Mouse (Mus musculus) intestine, embryonic 15.5 days (tissue): ENCODE measurements around the gene Prg3. TPM values are rescaled to one million over a fixed set of nuclear protein-coding genes. Genes with fewer than 3 reads are reported as not detected.

ENCODE experiments used
- ATAC-seq: fragments of 200-750 bp; cut with Nextera tagmentation; 2 replicates; pipeline ENCODE4 v1.8.0; 2017; ENCODE audit warnings: moderate TSS enrichment, moderate library complexity
- H3K27ac ChIP-seq: fragments of 300-500 bp; sonication (generic); 2 replicates; pipeline ENCODE4 v1.5.1; 2015; ENCODE audit warnings: mild to moderate bottlenecking, inconsistent platforms
- H3K27me3 ChIP-seq: fragments of 300-500 bp; sonication (generic); replicated peaks from 2 replicates; pipeline ENCODE4 v1.6.1; 2015; ENCODE audit warnings: inconsistent platforms
- H3K36me3 ChIP-seq: fragments of 300-500 bp; sonication (generic); 2 replicates; pipeline ENCODE4 v1.6.1; 2015; ENCODE audit warnings: inconsistent platforms
- H3K4me1 ChIP-seq: fragments of 300-500 bp; sonication (generic); replicated peaks from 2 replicates; pipeline ENCODE4 v1.6.1; 2015; ENCODE audit warnings: inconsistent platforms
- H3K4me2 ChIP-seq: fragments of 300-500 bp; sonication (generic); replicated peaks from 2 replicates; pipeline ENCODE4 v1.6.1; 2015; ENCODE audit warnings: mild to moderate bottlenecking, inconsistent platforms
- H3K4me3 ChIP-seq: fragments of 300-500 bp; sonication (generic); replicated peaks from 2 replicates; pipeline ENCODE4 v1.5.1; 2015; ENCODE audit warnings: inconsistent platforms
- H3K9ac ChIP-seq: fragments of 300-500 bp; sonication (generic); 2 replicates; pipeline ENCODE4 v1.6.1; 2015; ENCODE audit warnings: inconsistent platforms
- H3K9me3 ChIP-seq: fragments of 300-500 bp; sonication (generic); 2 replicates; pipeline ENCODE4 v1.6.1; 2016; ENCODE audit warnings: inconsistent platforms
- WGBS: fragments of 180-500 bp; shearing (Covaris S2); methylation state at CpG from one replicate; pipeline ENCODE4 v1.1.7; 2015; 5-methylcytosine and 5-hydroxymethylcytosine counted together
- polyA plus RNA-seq: library from polyadenylated mRNA; unstranded; fragments of >200 nt; fragmentation: Nextera tagmentation; extraction: Ambion mirVana; gene quantifications from 2 replicates; pipeline ENCODE4 v1.2.1, GENCODE M21; 2015

The Prg3 gene
- polyA plus RNA-seq, 1 experiment from 2014 or later: not detected

DNA sequence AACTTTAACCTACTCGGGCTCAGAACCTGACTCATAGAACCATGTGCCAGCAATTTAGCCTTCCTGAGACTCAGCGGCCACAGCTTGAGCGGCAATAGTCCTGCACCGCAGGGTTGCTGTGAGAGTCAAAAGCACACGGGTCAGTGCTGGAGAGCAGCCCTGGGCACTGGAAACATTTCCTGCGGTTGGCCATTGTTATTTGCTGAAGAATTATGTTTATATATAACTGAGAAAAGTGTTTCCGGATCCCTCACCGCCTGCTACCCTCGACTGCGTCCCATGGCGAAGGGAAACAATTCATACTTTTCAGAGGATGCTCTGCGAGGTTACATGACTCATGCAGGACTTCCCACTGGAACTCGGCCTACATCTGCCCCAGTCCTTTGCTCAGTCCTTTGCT, 13.5 kb downstream of the Prg3 start:
- no peaks in the 10 kb centered on the region for H3K36me3 ChIP-seq
- no peak for ATAC-seq
- H3K27ac ChIP-seq: no peak overlapping the region
- no peaks in the 10 kb centered on the region for H3K4me1 ChIP-seq
- WGBS: 57% methylated on average over 13 of the region's 13 CpGs
- H3K4me2 ChIP-seq: no peak overlapping the region
- no peak overlapping the region for H3K4me3 ChIP-seq
- H3K9me3 ChIP-seq: no peaks in the 10 kb centered on the region
- no peaks in the 10 kb centered on the region for H3K27me3 ChIP-seq
- H3K9ac ChIP-seq: no peak overlapping the region

DNA sequence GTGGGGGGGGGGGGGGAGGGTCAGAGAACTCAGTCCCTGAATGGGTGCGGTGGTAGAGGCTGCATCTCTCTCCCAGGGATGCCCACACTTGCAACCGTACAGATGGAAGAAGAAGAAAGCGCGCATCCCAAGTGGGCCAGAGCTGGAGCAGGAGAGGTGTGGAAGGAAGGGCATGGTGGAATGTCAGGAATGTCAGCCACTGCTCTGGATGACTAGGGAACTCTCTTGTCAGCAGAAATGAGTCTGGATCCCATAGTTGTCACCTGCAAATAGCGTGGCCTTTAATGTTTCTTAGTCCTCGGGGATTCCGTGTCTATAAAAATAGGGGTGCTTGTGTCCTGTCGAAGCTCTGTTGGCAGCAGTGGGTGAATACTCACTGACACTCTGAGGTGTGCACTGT, 14.6 kb downstream of the Prg3 start:
- H3K4me3 ChIP-seq: no peak overlapping the region
- H3K9ac ChIP-seq: no peak overlapping the region
- H3K4me2 ChIP-seq: no peak overlapping the region
- H3K27me3 ChIP-seq: no peaks in the 10 kb centered on the region
- no peak overlapping the region for H3K27ac ChIP-seq
- H3K9me3 ChIP-seq: no peaks in the 10 kb centered on the region
- no peak for ATAC-seq
- no peaks in the 10 kb centered on the region for H3K36me3 ChIP-seq
- 62% methylated on average over 8 of the region's 8 CpGs for WGBS
- H3K4me1 ChIP-seq: no peaks in the 10 kb centered on the region

GRCm38 (mm10) chr2:85004341-85004740, 16.3 kb downstream of the Prg3 start:
- Histone ChIP-seq H3K4me2 (no peak overlapping the region), H3K27ac (no peak overlapping the region), H3K4me1 (0 out of 2 replicates have a peak, but pooled peaks cover 2% of the 10 kb centered on the region), H3K9me3 (no peaks in the 10 kb centered on the region), H3K36me3 (no peaks in the 10 kb centered on the region), H3K9ac (no peak overlapping the region), H3K4me3 (no peak overlapping the region), H3K27me3 (no peaks in the 10 kb centered on the region)
- 83% methylated on average over 4 of the region's 4 CpGs for WGBS
- no peak for ATAC-seq

DNA sequence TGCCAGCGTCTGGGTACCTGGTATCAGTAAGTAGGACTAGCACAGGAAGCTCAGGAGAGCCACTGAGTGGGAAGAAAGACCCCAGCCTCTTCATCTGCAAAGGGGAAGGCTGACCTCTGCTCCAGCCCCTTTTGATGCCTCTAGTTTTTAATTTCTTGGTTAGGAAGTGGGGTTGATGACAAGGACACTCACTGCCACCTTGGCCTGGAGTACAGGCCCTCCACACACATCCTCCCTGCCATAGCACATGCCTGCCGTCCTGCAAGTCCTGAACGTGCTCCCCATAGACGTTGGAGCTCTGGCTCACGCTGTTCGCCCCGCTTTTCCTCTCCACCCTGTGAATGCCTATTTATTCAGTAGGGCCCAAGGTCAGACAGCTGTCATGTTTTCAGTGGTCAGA, 18.6 kb downstream of the Prg3 start:
- 86% methylated on average over 7 of the region's 7 CpGs for WGBS
- no peak overlapping the region for H3K4me2 ChIP-seq
- no peak overlapping the region for H3K9ac ChIP-seq
- no peaks in the 10 kb centered on the region for H3K36me3 ChIP-seq
- no peaks in the 10 kb centered on the region for H3K27me3 ChIP-seq
- H3K4me3 ChIP-seq: no peak overlapping the region
- ATAC-seq: no peak
- no peaks in the 10 kb centered on the region for H3K9me3 ChIP-seq
- H3K27ac ChIP-seq: no peak overlapping the region
- peaks cover 11% of the 10 kb centered on the region; the same call in 1 of the 2 replicates for H3K4me1 ChIP-seq

DNA sequence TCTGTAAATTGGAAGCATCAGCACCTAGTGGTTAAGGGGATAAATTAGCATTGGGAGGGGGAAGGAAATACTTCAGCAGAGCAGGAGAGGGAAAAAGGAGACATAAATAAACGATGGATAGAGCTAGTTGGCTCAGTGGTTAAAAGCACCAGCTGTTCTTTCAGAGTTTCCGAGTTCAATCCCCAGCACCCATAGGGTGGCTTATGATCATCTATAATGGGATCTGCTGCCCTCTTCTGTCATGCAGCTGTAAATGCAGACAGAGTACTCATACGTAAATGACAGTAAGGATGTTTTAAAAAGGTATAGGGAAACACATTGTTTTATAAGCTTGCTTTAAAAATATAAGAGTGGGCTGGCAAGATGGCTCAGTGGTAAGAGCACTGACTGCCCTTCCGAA, 19.7 kb downstream of the Prg3 start:
- Histone ChIP-seq H3K9me3 (no peaks in the 10 kb centered on the region), H3K36me3 (no peaks in the 10 kb centered on the region), H3K27ac (no peak overlapping the region), H3K4me1 (peaks cover 18% of the 10 kb centered on the region), H3K4me2 (no peak overlapping the region), H3K9ac (no peak overlapping the region), H3K4me3 (no peak overlapping the region), H3K27me3 (no peaks in the 10 kb centered on the region)
- no peak for ATAC-seq
- WGBS: 24% methylated on average over 4 of the region's 4 CpGs

GRCm38 (mm10) chr2:85009212-85009611, 21.2 kb downstream of the Prg3 start:
- Histone ChIP-seq H3K9ac (no peak overlapping the region), H3K4me3 (no peak overlapping the region), H3K9me3 (no peaks in the 10 kb centered on the region), H3K27me3 (no peaks in the 10 kb centered on the region), H3K27ac (peak overlapping the region; percentile 64), H3K36me3 (no peaks in the 10 kb centered on the region), H3K4me1 (peaks cover 18% of the 10 kb centered on the region), H3K4me2 (no peak overlapping the region; the same call in 1 of the 2 replicates)
- WGBS: 39% methylated on average over 2 of the region's 2 CpGs
- peak; percentile 83 for ATAC-seq

DNA sequence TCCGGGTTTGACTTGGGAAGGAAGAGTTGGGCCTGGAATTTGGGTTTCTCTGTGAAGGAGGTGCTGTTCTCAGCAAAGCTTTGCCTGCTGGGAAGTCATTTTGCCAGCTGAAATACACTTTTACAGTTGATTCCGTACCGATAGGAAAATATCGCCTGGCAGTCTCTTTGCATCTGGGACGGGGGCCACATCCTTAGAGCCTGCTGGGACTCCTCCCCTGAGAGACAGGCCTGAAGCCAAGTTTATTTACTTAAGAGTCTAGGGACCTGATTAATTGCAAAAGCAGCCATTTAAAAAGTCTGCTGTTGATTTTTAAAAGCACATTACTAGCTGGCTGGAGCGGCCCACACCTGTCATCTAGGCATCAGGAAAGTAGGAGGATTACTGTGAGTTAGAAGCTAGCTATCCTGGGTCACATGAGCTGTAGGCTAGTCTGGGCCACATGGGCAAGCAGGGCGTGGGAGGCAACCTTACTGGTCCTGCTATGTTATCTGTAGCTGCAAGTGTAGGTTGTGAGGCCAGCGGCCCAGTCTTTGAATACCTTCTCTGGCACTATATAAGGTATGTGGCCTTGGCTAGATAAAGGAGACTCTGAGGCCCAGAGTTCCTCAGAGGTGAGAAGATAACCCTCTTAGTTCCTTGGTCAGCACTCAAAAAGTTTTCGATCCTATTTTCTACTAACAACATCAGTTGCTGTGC, 24.0 kb downstream of the Prg3 start:
- peak overlapping the region; percentile 6; the same call in 1 of the 2 replicates for H3K27ac ChIP-seq
- WGBS: 33% methylated on average over 9 of the region's 9 CpGs

GRCm38 (mm10) chr2:85012679-85013078, 24.7 kb downstream of the Prg3 start:
- Histone ChIP-seq H3K9ac (no peak overlapping the region), H3K27ac (no peak overlapping the region), H3K4me2 (no peak overlapping the region), H3K4me3 (no peak overlapping the region), H3K9me3 (no peaks in the 10 kb centered on the region), H3K4me1 (peaks cover 18% of the 10 kb centered on the region), H3K36me3 (no peaks in the 10 kb centered on the region), H3K27me3 (no peaks in the 10 kb centered on the region)
- no peak for ATAC-seq
- WGBS: 77% methylated on average over 14 of the region's 14 CpGs

More for the DNA sequence above, 24.0 kb downstream of the Prg3 start:
- Histone ChIP-seq H3K36me3 (no peaks in the 10 kb centered on the region), H3K27me3 (no peaks in the 10 kb centered on the region), H3K4me3 (no peak overlapping the region), H3K4me1 (peaks cover 18% of the 10 kb centered on the region), H3K9me3 (no peaks in the 10 kb centered on the region), H3K9ac (no peak overlapping the region), H3K4me2 (no peak overlapping the region)
- peak; percentile 80 for ATAC-seq

- no peak overlapping the region for H3K27ac ChIP-seq
- H3K36me3 ChIP-seq: no peaks in the 10 kb centered on the region
- H3K27me3 ChIP-seq: no peaks in the 10 kb centered on the region
- H3K4me3 ChIP-seq: no peak overlapping the region
- 77% methylated on average over 5 of the region's 5 CpGs for WGBS
- peaks cover 16% of the 10 kb centered on the region for H3K4me1 ChIP-seq
- no peak for ATAC-seq
- no peaks in the 10 kb centered on the region for H3K9me3 ChIP-seq
- no peak overlapping the region for H3K4me2 ChIP-seq
- H3K9ac ChIP-seq: no peak overlapping the region
These were observed 26.0 kb downstream of the Prg3 start for GRCm38 (mm10) chr2:85013826-85014587.

GRCm38 (mm10) chr2:85014588-85014982, 26.6 kb downstream of the Prg3 start:
- WGBS: 31% methylated on average over 3 of the region's 3 CpGs
- Histone ChIP-seq H3K27ac (no peak overlapping the region), H3K4me3 (no peak overlapping the region), H3K9ac (no peak overlapping the region), H3K9me3 (no peaks in the 10 kb centered on the region), H3K4me1 (peaks cover 15% of the 10 kb centered on the region), H3K4me2 (no peak overlapping the region), H3K36me3 (no peaks in the 10 kb centered on the region), H3K27me3 (no peaks in the 10 kb centered on the region)
- no peak for ATAC-seq

DNA sequence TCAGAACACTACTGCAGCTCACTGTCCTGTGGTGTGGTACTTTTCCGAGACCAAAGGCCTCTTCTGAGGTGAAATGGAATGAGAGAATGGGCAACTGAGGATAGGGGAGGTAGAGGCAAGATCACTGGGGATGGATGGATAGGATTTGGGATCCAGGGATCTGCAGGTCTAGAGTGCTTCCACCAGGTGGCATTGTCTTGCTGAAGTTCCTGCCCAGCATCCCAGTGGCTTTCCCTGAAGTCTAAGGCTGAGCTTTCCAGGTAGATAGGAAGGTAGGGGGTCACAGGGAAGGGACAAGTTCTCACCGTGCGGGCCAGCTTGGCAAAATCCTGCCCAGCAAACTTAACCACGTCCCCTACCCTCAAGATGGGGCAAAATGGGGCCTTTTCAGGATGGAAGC, 34.0 kb downstream of the Prg3 start:
- ATAC-seq: peak; percentile 46; the same call in 1 of the 2 replicates
- 19% methylated on average over 4 of the region's 4 CpGs for WGBS
- no peaks in the 10 kb centered on the region for H3K4me1 ChIP-seq

GRCm38 (mm10) chr2:85026178-85026577, 38.2 kb downstream of the Prg3 start:
- H3K27me3 ChIP-seq: no peaks in the 10 kb centered on the region
- no peak overlapping the region for H3K9ac ChIP-seq
- H3K36me3 ChIP-seq: no peaks in the 10 kb centered on the region
- H3K4me2 ChIP-seq: no peak overlapping the region
- no peaks in the 10 kb centered on the region for H3K9me3 ChIP-seq
- no peak for ATAC-seq
- 77% methylated on average over 3 of the region's 3 CpGs for WGBS
- no peak overlapping the region for H3K27ac ChIP-seq
- H3K4me3 ChIP-seq: no peak overlapping the region
- H3K4me1 ChIP-seq: no peaks in the 10 kb centered on the region; the same call in 1 of the 2 replicates

More for the DNA sequence above, 34.0 kb downstream of the Prg3 start:
- H3K36me3 ChIP-seq: no peaks in the 10 kb centered on the region
- H3K4me2 ChIP-seq: no peak overlapping the region
- H3K27ac ChIP-seq: no peak overlapping the region
- no peaks in the 10 kb centered on the region for H3K27me3 ChIP-seq
- H3K9ac ChIP-seq: no peak overlapping the region
- H3K4me3 ChIP-seq: no peak overlapping the region
- H3K9me3 ChIP-seq: no peaks in the 10 kb centered on the region
